Mouse (Mus musculus) left cerebral cortex, adult 2 months (tissue): ENCODE data around the gene Aurka. TPM values are rescaled to one million over a fixed set of nuclear protein-coding genes. Genes with fewer than 3 reads are reported as not detected.

Experiments used
- DNase-seq, 2 experiments: peaks; one replicate each; pipeline ENCODE4 v3.0.0; 2021 to 2022; ENCODE audit warnings: low spot score in 2 of 2, mixed read lengths in 1 of 2; ENCODE audit errors: extremely low spot score in 1 of 2
- H3K27ac ChIP-seq: fragments of 200-600 bp; 2 replicates; pipeline ENCODE4 v1.8.1; 2022
- H3K4me3 ChIP-seq: fragments of 200-600 bp; 2 replicates; pipeline ENCODE4 v1.8.1; 2022
- CTCF ChIP-seq: fragments of 200-600 bp; IDR thresholded peaks from 2 replicates; pipeline ENCODE4 v1.8.1; 2022; ENCODE audit warnings: antibody characterized with exemption, mild to moderate bottlenecking, moderate library complexity
- intact Hi-C: fragments of 180-260 bp; cut with DNase I; formaldehyde crosslinking; loops from one replicate; pipeline ENCODE4 v1.15.1; 2025
- total RNA-seq, 2 experiments: library from RNA; stranded (reverse); gene quantifications; 2 replicates each; pipeline ENCODE4 v1.2.3; 2021

The Aurka gene
- total RNA-seq, 2 experiments from 2014 or later = 0.87 to 1.2 TPM

- no peak for TF ChIP-seq CTCF
- H3K4me3 ChIP-seq = no peak overlapping the region
- DNase-seq = no peak
- intact Hi-C loops = no loop called here
- no peak overlapping the region for H3K27ac ChIP-seq
Measured at GRCm38 (mm10) chr2:172306544-172306943, 63.8 kb downstream of the Aurka start.

Other genes starting within 250 kb of the Aurka start
- gene Mc3r, start 122.0 kb downstream of the Aurka start, total RNA-seq = under 1 TPM; 0.29 to 0.37 TPM
- 10 to 100 TPM; 10.9 to 12.6 TPM for gene Fam210b, start 25.0 kb downstream of the Aurka start, total RNA-seq
- gene Cstf1, start 146 bp upstream of the Aurka start, total RNA-seq = 10 to 100 TPM; 22.1 to 23.8 TPM
- under 1 TPM; 0.16 to 0.43 TPM for gene Cass4, start 23.3 kb upstream of the Aurka start, total RNA-seq
- gene Rtf2, start 70.0 kb upstream of the Aurka start, total RNA-seq = 10 to 100 TPM; 71.6 to 75.9 TPM
- not detected for gene Gcnt7, start 88.1 kb upstream of the Aurka start, total RNA-seq
- gene Fam209, start 102.0 kb upstream of the Aurka start, total RNA-seq = under 1 TPM in 1 of 2 experiments, not detected in 1; 0.52 TPM
- under 1 TPM; 0.12 to 0.16 TPM for gene Tfap2c, start 179.1 kb upstream of the Aurka start, total RNA-seq